Mouse (Mus musculus) G1E (cell line): ENCODE data around the gene Runx3.

Experiments
- CTCF ChIP-seq: IDR thresholded peaks from 2 replicates; pipeline ENCODE4 v1.5.1; 2012; ENCODE audit warnings: low read depth, low read length, inconsistent platforms, mixed read lengths
- TAL1 ChIP-seq: conservative IDR thresholded peaks from 2 replicates; pipeline ENCODE4 v1.6.1; 2012; ENCODE audit warnings: low read depth, low read length, inconsistent platforms, mixed read lengths

DNA sequence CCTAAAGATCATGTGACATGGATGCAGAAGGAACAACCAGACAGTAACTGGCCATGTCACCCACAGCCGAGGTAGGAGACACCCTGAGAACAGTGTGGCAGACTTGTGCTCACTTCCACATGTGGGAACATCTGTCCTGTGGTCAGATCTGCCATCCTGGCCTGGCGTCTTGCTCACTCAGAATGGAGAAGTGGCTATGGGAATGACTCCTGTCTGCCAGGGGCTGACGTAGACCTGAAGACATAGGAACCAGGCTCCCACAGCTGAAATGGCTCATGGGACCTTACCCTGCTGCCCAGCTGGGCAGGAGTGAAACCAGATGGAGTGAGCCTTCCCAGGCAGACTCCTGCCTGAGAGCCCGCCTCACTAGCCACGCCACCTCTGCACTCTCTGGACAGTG is 72.4 kb downstream of the Runx3 start:
- TF ChIP-seq CTCF (no peak), TAL1 (no peak)
